Mouse (Mus musculus): Measurements from ENCODE around the gene Mettl1.

Gene Mettl1

GRCm38 (mm10) chr10:127041274-127041766 is at the start of gene Mettl1, which contains the start of gene Eef1akmt3:
TSS of gene Mettl1 (plus strand) at chr10:127041414.
TSS of gene Eef1akmt3 (minus strand) at chr10:127041513.
- DNase-seq (ENCODE audit: low spot score in 2 of 2): peak in 1 of 2 experiments; percentile 57

DNA sequence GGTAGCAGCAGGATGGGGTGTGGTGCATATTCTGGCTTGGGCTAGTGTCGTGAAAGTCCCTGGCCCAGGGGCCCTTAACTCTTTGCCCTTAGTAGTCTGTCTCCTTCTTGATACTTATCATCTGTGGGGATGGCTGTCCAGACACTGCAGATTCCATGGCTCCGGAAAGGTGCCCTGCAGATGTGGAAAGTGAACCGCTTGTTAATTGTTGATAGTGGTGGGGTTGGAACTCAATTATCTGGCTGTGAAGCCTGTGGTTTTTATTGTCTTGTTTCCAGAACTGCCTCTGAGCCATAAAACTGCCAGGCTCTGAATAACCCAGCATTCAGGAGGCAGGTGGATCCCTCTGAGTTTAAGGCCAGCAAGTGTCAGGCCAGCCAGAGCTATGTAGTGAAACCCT is 49.5 kb upstream of the Mettl1 start:
- no peak for DNase-seq (ENCODE audit: low spot score in 2 of 2)

DNA sequence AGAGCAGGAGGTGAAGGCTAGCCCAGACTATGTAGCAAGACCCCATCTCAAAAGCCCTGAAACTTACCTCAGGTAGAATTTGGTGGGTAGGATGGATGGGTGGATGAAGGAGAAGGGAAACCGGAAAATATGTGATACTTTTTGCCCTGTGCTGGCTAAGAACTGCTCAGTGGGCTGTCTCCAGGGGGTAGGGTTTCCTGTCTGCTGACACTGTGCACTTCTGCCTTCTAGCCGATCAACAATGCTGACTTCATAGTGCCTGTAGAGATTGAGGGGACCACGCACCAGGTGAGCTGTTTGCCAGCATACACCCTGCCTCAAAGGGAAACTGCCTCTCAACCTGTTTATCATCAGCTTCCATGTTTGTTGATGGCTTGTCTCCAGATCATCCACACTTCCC is 47.6 kb upstream of the Mettl1 start:
- no peak for DNase-seq (ENCODE audit: low spot score in 2 of 2)

- no peak for DNase-seq (ENCODE audit: low spot score in 2 of 2)
These were observed 43.7 kb upstream of the Mettl1 start for GRCm38 (mm10) chr10:126997340-126998113.

GRCm38 (mm10) chr10:127000529-127000928 is 40.7 kb upstream of the Mettl1 start, which contains the start of gene Avil:
TSS of gene Avil (plus strand) at chr10:127000709.
- no peak for DNase-seq (ENCODE audit: low spot score in 2 of 2)

DNA sequence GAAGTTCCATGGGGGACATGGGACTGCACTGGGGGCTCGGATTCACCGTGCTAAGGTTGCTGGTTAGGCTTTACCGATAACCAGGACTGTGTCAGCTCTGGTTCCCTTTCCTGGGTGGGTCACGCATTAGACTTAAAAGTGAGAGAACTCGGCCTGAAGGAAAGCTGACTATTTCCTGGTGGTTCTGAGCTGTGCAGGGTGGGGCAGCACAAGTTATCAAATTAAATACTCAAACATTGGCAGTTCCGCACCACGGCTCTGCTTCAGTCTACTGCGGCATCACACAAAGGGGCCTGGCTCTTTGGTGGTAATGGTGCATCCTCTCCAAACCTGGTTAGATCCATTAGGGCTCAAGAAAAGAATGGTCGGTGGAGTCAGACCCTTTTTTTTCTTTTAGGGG is 39.9 kb upstream of the Mettl1 start:
- DNase-seq (ENCODE audit: low spot score in 2 of 2): no peak

GRCm38 (mm10) chr10:127002056-127002455 is 39.2 kb upstream of the Mettl1 start:
- no peak for DNase-seq (ENCODE audit: low spot score in 2 of 2)

DNA sequence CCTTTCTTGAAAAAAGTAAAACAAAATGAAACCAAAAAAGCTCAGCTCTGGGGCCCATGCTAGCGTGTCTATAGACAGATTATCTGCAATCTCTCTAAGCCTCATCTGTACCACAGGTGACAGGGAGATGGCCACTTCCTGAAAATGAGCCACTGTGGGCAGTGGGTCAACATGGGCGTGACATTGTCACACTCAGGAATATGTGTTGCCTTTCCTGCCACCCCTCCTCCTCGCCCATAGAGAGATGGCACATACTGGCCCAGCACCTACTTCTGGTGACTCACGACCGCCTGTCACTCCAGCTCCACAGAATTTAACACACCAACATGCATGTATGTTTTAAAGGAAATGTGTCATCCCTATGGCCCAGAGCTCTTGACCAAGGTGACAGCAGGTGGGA is 38.4 kb upstream of the Mettl1 start:
- DNase-seq (ENCODE audit: low spot score in 2 of 2): no peak

DNA sequence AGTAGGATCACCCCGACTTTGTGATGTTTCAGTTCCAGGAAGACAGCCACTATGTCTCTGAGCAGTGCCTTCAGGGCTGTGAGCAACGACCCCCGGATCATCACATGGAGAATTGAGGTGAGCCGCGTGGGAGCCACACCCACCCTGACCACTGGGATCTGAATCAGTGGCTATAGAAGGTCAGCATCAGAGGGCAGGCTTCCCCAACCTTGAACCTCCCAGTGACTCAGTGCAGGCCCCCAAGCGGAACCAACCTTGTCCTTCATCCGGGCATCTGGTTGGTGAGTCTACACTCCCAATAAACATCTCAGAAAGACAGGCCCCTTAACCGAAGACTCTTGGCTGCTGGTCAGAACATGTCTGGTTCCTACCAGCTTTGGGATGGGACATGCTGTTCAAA is 37.9 kb upstream of the Mettl1 start:
- DNase-seq (ENCODE audit: low spot score in 2 of 2): no peak

- DNase-seq (ENCODE audit: low spot score in 2 of 2): no peak
These were observed 37.4 kb upstream of the Mettl1 start for GRCm38 (mm10) chr10:127003806-127004205.

DNA sequence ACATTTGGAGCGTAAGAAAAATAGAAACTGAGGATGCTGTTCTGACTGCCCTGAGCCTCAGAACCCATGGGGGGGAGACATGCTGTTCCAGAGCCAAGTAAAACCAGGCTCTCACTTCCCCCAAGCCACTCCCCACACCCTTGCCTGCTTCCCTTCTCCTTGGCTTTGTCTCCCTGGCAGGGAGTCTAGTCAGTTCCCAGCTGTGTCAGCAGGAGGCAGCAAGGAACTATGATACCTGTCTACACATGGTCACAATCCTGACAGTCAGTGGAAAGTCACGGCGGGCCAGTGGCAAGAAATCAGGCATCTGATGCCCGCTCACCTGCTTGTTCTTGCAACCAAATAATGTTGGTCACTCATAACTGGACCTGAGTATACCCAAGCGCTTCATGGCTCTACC is 24.7 kb upstream of the Mettl1 start:
- DNase-seq (ENCODE audit: low spot score in 2 of 2): no peak

- DNase-seq (ENCODE audit: low spot score in 2 of 2): no peak
These were observed 24.1 kb upstream of the Mettl1 start for GRCm38 (mm10) chr10:127017071-127017470.

DNA sequence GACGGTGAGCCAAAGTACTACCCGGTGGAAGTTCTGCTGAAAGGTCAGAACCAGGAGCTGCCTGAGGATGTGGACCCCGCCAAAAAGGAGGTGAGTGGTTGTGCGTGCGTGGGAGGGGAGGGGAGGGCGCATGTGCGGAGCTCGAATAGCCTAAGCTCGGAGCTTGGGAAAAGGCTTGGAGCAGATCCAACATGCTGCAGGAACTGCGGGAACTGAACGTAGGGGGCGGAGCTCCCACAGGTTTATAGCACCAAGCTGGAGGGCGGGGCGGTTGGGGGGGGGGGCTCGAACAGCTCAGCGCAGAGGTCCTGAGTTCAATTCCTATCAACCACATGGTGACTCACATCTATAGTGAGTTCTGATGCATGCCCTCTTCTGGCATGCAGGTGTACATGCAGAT is 22.8 kb upstream of the Mettl1 start:
- no peak for DNase-seq (ENCODE audit: low spot score in 2 of 2)

- peak; percentile 92 to 95 for DNase-seq (ENCODE audit: low spot score in 2 of 2)
These were observed 10.6 kb upstream of the Mettl1 start, which contains the start of gene Tsfm for GRCm38 (mm10) chr10:127030336-127031296. TSS of gene Tsfm (minus strand) at chr10:127030840.

DNA sequence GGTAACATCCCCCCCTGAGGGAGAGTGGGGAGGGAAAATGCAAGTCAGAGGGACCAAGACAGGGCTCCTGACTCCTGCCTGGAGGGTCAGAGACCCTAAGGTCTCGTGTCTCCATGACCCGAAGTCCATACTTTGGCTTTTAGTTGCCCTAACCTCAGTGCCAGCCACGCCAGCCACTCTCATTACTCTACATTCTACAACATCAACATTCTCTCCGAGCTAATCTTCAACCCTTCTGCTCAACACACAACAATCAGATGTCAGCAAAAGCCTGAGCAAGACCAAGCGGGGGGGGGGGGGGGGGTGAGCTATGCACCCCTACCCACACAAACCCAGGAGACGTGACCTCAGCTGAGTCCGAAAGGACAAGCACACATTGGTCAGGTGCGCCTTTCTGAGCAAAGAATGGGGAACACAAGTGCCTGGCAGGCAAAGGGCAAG is 7.9 kb upstream of the Mettl1 start:
- DNase-seq (ENCODE audit: low spot score in 2 of 2): no peak

- no peak for DNase-seq (ENCODE audit: low spot score in 2 of 2)
These were observed 4.9 kb upstream of the Mettl1 start for GRCm38 (mm10) chr10:127036273-127036672.

- no peak for DNase-seq (ENCODE audit: low spot score in 2 of 2)
These were observed 3.6 kb upstream of the Mettl1 start for GRCm38 (mm10) chr10:127037641-127038040.

DNA sequence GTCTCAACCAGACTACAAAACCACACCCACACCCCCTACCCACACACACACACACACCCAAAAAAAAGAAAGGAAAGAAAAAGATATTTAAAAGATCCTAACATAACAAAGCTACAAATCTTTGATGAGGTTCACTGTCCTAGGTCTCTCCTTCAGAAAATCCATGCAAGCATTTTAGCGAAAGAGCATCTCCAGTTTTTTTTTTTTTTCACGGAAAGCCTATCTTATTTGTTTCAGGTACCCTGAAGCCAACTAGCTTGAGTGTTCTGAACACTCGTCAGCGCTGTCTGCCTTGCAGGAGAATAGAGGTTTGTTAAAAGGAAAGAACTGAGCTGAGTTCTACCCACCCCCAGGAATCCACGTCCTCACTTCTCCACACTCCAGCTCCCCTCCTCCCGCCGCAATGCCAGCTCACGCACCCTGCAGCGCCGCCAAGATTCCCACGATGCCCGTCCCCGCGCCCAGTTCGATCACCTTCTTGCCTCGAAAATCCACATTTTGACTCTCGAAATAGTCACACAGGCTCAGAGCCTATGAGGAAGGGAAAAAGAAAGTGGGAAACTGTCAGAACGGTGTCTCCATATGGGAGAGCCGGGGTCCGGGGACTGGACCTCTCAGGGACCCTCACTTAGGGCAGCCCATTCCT is 522 bp upstream of the Mettl1 start:
- peak; percentile 60 to 69 for DNase-seq (ENCODE audit: low spot score in 2 of 2)

GRCm38 (mm10) chr10:127041774-127042338 is 642 bp downstream of the Mettl1 start:
- peak; percentile 93 to 95 for DNase-seq (ENCODE audit: low spot score in 2 of 2)

DNA sequence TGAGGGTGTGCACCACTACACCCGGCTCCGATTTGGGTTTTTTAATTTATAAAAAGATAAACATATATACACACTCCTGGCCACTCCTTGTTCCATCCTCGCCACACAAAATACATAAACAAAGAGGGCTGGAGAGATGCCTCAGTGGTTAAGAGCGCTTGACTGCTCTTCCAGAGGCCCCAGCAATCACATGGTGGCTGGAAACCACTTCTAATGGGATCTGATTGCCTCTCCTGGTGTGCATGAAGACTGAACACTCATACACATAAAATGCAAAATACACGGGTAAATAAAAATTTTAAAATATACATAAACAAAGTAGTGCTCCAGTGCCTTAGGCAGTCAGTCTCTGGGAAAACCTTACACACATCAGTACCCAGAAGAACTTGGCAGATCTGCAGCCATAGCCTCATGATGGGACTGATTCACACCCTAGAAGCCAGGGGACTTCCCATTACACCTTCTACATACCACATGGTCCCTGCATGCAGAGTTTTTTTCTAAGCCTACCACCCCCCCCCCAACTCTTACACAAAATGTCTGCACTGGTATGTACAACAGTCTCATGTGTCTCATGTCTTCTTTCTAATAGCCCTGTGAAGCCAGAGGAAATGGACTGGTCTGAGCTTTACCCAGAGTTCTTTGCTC is 1.4 kb downstream of the Mettl1 start:
- DNase-seq (ENCODE audit: low spot score in 2 of 2): no peak

DNA sequence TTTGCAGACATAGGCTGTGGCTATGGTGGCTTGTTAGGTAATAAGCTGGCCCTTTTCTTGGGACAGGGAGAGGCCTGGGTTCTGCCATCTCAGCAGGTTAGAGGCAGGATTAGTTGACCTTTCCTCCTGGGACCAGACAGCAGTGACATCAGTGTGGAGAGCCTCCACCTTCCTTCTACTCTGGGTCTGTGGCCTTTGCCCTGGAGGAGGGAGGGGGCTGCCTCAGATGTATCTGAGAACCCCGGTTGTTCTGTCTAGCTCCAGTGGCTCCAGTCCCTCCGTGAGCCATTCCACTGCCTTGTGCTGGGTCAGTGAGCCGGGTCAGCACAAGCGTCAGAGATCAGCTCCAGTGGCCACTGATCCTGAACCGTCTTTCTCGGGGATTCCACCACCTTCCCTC is 2.0 kb downstream of the Mettl1 start:
- DNase-seq (ENCODE audit: low spot score in 2 of 2): no peak

All from right cerebral cortex, postnatal 10 days (tissue).